Mouse (Mus musculus): ENCODE measurements around the gene Snx5. TPM values are rescaled to one million over a fixed set of nuclear protein-coding genes. Genes with fewer than 3 reads are reported as not detected.

The Snx5 gene
- polyA plus RNA-seq, 1 experiment: 66.8 TPM

GRCm38 (mm10) chr2:144239318-144239717 is 31.4 kb downstream of the Snx5 start:
- DNase-seq (ENCODE audit: low read depth): no peak
- TF ChIP-seq CTCF (IDR thresholded peaks at IDR 0.05; ENCODE audit: borderline replicate concordance, extremely low read depth, insufficient read depth, insufficient read length): no peak
- TF ChIP-seq POLR2A (IDR thresholded peaks at IDR 0.05; ENCODE audit: borderline replicate concordance, extremely low read depth, insufficient read depth, insufficient read length, poor library complexity, severe bottlenecking): no peak

- no peak for DNase-seq (ENCODE audit: low read depth)
- TF ChIP-seq CTCF (IDR thresholded peaks at IDR 0.05; ENCODE audit: borderline replicate concordance, extremely low read depth, insufficient read depth, insufficient read length) (no peak), POLR2A (IDR thresholded peaks at IDR 0.05; ENCODE audit: borderline replicate concordance, extremely low read depth, insufficient read depth, insufficient read length, poor library complexity, severe bottlenecking) (no peak)
Measured at GRCm38 (mm10) chr2:144238341-144238740, 32.4 kb downstream of the Snx5 start.

GRCm38 (mm10) chr2:144236791-144237584 is 33.7 kb downstream of the Snx5 start:
- DNase-seq (ENCODE audit: low read depth): no peak
- no peak for TF ChIP-seq CTCF (IDR thresholded peaks at IDR 0.05; ENCODE audit: borderline replicate concordance, extremely low read depth, insufficient read depth, insufficient read length)
- TF ChIP-seq POLR2A (IDR thresholded peaks at IDR 0.05; ENCODE audit: borderline replicate concordance, extremely low read depth, insufficient read depth, insufficient read length, poor library complexity, severe bottlenecking): no peak

- TF ChIP-seq POLR2A (IDR thresholded peaks at IDR 0.05; ENCODE audit: borderline replicate concordance, extremely low read depth, insufficient read depth, insufficient read length, poor library complexity, severe bottlenecking) (no peak), CTCF (IDR thresholded peaks at IDR 0.05; ENCODE audit: borderline replicate concordance, extremely low read depth, insufficient read depth, insufficient read length) (no peak)
- DNase-seq (ENCODE audit: low read depth): no peak
Measured at GRCm38 (mm10) chr2:144235776-144236175, 34.9 kb downstream of the Snx5 start.

- no peak for TF ChIP-seq POLR2A (IDR thresholded peaks at IDR 0.05; ENCODE audit: borderline replicate concordance, extremely low read depth, insufficient read depth, insufficient read length, poor library complexity, severe bottlenecking)
- no peak for DNase-seq (ENCODE audit: low read depth)
Measured at GRCm38 (mm10) chr2:144233534-144233933, 37.2 kb downstream of the Snx5 start.

DNA sequence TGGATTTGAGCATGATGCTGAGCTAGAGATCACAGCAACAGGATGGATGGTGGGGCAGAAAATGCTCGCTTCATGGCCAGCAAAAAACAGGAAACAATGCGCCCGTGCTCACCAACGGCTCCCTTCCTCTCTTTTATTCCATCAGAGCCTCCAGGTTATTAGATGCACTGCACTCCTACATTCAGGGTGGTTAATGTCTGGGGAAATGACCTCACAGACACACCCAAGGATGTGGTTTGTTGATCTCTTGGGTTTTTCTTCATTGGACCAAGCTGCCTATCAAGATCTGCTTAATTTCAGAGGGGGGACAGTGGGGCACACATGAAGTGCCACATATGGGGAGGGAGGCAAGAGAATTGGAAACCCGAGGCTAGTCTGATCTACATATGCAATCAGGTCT is 39.6 kb downstream of the Snx5 start:
- no peak for TF ChIP-seq CTCF (IDR thresholded peaks at IDR 0.05; ENCODE audit: borderline replicate concordance, extremely low read depth, insufficient read depth, insufficient read length)
- TF ChIP-seq POLR2A (IDR thresholded peaks at IDR 0.05; ENCODE audit: borderline replicate concordance, extremely low read depth, insufficient read depth, insufficient read length, poor library complexity, severe bottlenecking): no peak
- no peak for DNase-seq (ENCODE audit: low read depth)

DNA sequence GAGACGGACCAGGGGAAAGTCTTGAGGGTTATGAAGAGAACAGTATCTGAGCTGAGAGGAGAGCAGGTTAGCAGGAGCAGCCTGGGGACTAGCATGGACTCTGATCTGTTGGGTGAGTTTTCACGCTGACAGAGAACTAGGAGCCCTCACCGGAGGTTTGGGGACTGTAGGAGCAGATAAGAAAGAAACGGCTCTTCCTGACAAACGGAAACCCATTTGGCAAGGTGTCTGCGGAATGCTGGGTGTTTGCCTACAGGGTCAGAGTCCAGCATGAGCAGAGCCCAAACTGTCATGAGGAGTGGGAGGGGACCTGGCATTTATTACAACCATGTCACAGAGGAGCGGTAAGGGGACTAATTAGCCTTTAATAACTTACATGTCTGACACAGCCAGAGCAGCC is 40.2 kb downstream of the Snx5 start:
- DNase-seq (ENCODE audit: low read depth): no peak
- TF ChIP-seq CTCF (IDR thresholded peaks at IDR 0.05; ENCODE audit: borderline replicate concordance, extremely low read depth, insufficient read depth, insufficient read length) (no peak), POLR2A (IDR thresholded peaks at IDR 0.05; ENCODE audit: borderline replicate concordance, extremely low read depth, insufficient read depth, insufficient read length, poor library complexity, severe bottlenecking) (no peak)

- DNase-seq (ENCODE audit: low read depth): no peak
- TF ChIP-seq CTCF (IDR thresholded peaks at IDR 0.05; ENCODE audit: borderline replicate concordance, extremely low read depth, insufficient read depth, insufficient read length) (no peak), POLR2A (IDR thresholded peaks at IDR 0.05; ENCODE audit: borderline replicate concordance, extremely low read depth, insufficient read depth, insufficient read length, poor library complexity, severe bottlenecking) (no peak)
Measured at GRCm38 (mm10) chr2:144229647-144230046, 41.1 kb downstream of the Snx5 start.

DNA sequence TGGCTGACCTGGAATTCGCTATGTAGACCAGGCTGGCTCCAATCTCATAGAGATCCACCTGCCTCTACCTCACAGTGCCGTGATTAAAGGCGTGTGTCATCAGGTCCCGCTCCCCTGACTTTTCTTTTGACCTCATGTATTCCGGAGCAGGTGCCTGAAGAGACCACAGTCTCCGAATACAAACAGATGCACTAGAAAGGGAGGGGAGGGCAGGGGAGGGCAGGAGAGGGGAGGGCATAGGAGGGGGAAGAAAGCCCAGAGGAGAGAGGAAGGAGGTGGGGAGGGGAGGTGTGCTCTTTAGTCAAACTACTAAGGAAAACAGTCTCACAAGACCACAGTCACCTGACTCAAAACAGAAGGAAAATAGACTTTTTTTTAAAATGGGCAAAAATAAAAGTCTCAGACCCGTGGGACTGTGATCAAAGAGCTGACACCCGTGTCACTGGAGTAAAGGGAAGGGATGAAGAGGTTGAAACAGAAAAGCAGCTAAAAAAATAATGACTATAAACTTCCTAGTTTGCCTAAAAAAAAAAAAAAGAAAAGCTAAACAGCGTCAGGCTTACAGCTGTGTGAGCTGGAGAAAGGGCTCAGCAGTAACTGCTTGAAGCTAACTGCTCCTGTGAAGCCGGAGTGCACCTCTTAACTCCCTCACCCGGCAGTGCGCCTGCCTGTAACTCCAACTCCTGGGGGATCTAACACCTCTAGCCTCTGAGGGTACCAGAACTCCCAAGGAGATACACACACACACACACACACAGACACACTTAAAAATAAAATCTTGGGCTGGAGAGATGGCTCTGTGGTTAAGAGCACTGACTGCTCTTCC is 42.0 kb downstream of the Snx5 start:
- DNase-seq (ENCODE audit: low read depth): no peak
- TF ChIP-seq CTCF (IDR thresholded peaks at IDR 0.05; ENCODE audit: borderline replicate concordance, extremely low read depth, insufficient read depth, insufficient read length) (no peak), POLR2A (IDR thresholded peaks at IDR 0.05; ENCODE audit: borderline replicate concordance, extremely low read depth, insufficient read depth, insufficient read length, poor library complexity, severe bottlenecking) (no peak)

GRCm38 (mm10) chr2:144226906-144227586 is 43.7 kb downstream of the Snx5 start:
- DNase-seq (ENCODE audit: low read depth): no peak
- TF ChIP-seq CTCF (IDR thresholded peaks at IDR 0.05; ENCODE audit: borderline replicate concordance, extremely low read depth, insufficient read depth, insufficient read length) (no peak), POLR2A (IDR thresholded peaks at IDR 0.05; ENCODE audit: borderline replicate concordance, extremely low read depth, insufficient read depth, insufficient read length, poor library complexity, severe bottlenecking) (no peak)

GRCm38 (mm10) chr2:144224351-144224750 is 46.4 kb downstream of the Snx5 start:
- DNase-seq (ENCODE audit: low read depth): no peak
- TF ChIP-seq POLR2A (IDR thresholded peaks at IDR 0.05; ENCODE audit: borderline replicate concordance, extremely low read depth, insufficient read depth, insufficient read length, poor library complexity, severe bottlenecking): no peak
- TF ChIP-seq CTCF (IDR thresholded peaks at IDR 0.05; ENCODE audit: borderline replicate concordance, extremely low read depth, insufficient read depth, insufficient read length): no peak

Data from brain, embryonic 14.5 days (tissue).